Mouse (Mus musculus): ENCODE measurements at regions not wholly inside any gene's neighbourhood (a gene's known extent, or its start where the extent isn't known, plus 50 kb on each side); places are given as distances from the start of the nearest gene placed in this dataset.

DNA sequence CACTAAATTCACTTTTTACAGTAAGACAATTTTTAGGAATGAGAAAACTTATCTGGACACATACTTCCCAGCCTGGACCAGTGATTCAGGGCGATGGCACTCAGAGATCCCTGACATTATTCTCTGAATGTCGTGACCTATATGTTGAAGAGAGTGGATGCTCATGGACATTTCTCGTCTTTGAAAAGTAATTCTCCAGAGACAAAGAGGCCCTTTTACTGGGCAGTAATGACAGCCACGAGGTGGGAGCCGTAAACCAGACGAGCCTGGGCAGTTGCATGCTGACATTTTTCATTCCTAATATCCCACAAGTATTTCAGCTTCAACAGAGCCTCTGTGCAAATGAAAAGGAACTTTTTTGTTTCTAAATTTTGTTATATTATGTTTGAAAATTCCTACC is 1041.3 kb downstream of the Slc22a22 start:
- DNase-seq (ENCODE audit: extremely low spot score, low spot score): no peak

DNA sequence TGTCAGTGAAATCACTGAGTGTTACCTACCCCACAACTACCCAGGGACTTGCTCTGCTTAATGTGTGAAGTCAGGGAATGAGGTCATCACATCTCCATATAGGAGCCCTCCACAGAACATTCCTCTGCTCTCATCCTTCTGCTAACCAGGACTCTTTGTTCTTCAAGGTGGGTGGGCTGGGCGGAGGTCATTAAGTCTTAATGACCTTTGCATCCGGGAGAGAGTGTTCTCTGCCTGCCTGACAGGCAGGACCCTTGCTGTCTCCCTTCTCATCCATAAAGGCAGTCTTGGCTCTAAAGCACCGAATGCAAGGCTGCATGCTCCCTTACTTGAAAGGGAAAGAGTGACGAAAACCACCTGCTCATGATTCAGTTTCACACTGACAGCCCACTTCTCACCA is 1051.4 kb downstream of the Slc22a22 start:
- peak; percentile 39 for DNase-seq (ENCODE audit: extremely low spot score, low spot score)

DNA sequence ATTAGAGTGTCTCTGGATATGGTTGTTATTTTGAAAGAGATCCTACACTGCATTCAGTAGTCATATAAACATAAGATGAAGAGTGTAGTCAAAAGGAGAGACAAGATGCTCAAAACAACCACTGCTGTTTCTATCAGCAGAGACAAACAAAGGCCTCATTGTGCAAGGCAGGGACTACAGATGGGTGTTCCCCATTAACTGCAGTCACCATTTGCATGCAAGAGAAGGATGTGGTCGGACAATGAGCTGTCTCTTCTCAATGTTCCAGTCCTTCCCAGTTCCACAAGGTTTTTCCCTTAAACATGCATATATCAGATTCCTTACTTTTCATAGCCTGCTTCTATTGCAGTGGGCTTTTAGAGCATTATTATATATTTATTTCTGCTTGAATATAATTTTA is 1056.7 kb downstream of the Slc22a22 start:
- no peak for DNase-seq (ENCODE audit: extremely low spot score, low spot score)

DNA sequence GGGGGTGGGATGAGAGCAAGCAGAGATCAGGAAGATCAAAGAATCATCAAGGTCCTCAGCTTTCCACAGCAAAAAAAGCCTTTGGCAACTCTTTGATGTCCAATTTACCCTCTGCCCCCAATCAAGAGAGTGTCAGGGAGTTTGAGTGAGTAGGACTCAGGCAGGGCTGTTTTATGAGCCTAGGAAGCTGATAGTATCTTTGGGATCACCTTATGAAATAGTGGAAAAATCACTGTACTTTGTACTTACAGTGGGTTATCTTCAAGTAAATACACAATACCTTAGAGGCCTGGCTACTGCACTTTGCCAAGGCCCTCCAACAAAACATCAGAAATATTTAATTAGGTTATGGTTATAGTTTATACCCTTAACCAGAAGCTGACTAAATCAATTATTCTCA is 1085.4 kb downstream of the Slc22a22 start:
- DNase-seq (ENCODE audit: extremely low spot score, low spot score): no peak

DNA sequence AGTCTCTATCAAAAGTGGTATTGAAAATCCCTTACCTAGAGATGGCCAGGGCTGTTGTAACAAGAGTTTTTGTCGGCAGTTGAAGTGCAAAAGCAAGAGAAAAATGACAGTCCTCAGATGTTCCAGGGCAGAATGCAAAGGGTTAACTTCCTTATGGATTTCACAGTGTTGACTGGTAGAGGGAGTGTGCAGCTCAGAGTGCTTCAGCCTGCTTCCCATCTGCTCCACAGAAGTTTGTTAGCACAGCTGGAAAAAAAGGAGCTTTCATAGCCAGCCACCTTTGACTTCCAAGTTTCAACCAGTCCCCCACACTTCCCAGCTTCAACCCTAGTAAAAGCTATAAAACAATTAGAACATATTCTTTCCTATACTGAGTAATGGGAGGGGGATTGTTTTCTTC is 1098.9 kb downstream of the Slc22a22 start:
- DNase-seq (ENCODE audit: extremely low spot score, low spot score): peak; percentile 24

DNA sequence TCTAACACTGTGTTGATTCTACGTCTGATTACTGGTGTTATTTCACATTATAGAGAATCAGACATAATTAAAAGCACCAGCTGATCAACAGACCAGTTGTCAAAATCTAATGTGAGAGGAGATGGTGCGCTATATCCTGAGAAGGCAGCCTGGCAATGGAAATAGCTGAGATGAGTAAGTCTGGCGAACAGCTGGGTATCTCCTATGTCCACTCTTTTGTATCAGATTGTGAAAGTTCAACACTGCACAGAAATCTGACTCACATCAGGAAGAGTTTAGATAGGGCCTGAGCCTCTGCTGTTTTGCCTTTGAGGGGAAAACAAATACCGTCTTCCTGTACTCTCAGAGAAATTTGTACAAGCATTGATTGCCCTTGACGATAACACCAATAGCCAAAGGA is 1126.5 kb downstream of the Slc22a22 start:
- DNase-seq (ENCODE audit: extremely low spot score, low spot score): no peak

DNA sequence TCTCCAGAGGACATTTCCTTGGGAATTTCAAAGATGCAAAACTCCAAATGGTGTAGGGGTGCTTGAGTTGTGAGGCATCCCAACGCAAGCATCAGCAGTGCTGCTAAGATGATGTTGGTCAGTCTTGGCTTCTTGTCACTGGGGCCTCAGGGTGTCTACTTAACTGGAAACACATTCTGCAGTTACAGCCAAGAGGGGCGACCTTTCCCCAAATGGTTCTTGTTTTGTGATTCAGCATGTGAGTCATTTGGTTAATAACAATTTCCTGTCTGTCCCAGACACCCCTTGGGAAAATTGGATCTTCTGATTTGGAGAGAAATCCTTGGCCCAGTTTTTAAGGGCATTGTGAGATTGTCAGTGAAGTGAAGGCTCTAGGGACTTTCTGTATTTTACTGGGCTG is 1131.3 kb downstream of the Slc22a22 start:
- no peak for DNase-seq (ENCODE audit: extremely low spot score, low spot score)

DNA sequence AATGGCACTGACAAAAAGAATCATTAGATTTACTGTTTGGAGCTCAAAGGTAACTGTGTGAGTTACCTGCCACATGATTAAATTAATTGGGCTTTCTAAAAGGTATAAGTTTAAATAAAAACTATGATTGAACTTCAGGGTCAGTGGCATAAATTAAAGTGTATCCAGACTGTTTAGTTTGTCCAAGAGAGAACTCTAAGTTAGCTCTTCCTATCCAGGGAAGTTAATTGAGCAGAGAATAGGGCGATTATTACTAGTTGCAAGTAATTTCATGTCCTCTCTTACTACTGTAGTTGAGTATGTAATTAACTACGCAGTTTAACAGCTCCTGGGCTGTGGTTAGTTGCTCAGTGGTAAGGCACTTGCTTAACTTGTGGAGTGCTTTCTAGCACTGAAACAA is 1132.5 kb downstream of the Slc22a22 start:
- DNase-seq (ENCODE audit: extremely low spot score, low spot score): no peak

DNA sequence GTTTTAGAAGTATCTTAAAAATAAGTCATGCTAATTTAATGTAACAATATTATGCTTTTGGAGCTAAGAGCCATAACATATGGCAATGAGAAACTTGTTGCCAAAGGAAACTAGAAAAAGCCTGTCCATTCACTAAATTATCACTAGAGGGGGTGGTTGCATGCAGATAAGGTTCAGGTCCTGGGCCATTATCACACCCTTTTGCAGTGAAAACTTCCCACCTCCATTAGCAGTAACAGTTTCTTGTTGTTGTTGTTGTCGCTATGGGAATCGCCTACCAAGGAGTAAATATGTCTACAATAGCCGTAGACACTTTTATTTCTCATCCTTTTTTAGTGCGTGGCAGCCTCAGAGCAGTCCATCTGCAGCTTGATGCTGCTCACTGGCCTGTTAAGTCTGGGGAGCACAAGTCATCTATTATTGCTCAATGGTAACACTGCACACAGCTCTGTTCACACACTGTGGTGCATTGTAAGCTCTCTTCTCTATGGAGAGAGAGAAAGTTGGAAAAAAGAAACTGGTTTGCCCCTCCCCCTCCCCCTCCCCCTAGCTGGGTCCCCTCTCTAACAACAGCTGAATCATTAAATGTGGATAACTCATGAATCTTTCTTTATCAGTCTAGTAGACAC is 1133.0 kb downstream of the Slc22a22 start:
- DNase-seq (ENCODE audit: extremely low spot score, low spot score): peak; percentile 20

DNA sequence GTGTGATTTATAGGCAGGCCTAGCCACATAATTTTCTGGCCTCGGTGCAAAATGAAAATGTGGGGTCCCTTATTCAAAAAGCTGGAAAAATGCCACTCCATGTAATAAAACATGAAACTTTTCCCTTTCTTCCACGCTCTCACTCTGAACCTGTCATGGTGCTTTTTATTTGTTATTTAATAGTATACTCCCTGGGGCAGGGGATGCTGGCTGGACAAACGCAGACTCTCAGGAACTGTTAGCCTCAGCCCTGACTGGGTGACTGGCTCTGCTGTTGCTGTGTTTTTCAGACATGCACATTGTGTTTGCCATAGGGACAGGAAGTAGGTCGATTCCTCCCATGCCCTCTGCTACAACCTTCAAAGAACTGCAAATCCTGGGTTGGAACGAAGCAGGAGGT is 1139.5 kb downstream of the Slc22a22 start:
- DNase-seq (ENCODE audit: extremely low spot score, low spot score): no peak

DNA sequence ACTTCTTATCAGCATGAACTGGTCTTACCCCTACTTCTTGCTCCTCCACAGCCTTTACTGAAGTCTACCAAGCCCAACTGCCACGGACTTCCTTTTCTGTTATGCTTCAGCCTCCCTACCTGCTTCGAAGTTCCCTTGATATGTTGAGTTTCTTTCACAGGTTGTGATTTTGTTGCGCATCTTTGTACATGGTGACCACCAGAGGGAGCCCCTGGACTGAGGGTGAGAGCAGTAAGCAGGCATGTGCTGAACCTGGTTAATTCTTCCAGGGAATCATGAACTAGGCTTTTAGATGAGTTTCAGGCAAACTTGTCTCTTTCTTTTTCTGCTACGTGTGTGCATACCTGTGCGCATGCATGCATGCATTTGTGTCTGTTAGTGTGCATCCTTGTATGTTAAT is 1141.0 kb downstream of the Slc22a22 start:
- DNase-seq (ENCODE audit: extremely low spot score, low spot score): peak; percentile 75

DNA sequence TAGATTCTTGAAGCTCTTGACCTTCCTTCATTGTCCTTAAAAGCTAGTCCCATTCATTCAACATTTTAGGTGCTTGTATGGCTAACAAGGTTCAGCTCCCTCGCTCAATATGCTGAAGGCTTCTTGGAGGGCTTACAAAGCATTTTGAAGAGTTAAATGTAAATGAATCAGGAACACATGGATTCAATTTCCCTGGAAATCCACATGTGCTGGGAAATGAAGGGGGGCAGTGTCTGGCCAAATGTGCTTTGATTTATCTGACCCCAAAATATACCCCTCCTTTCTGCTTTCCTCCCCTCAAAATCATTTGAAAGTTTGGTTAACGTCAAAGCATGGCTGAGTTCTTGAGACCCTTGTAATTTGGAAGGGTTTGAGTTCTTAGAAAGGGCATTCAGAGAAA is 1142.4 kb downstream of the Slc22a22 start:
- DNase-seq (ENCODE audit: extremely low spot score, low spot score): no peak

DNA sequence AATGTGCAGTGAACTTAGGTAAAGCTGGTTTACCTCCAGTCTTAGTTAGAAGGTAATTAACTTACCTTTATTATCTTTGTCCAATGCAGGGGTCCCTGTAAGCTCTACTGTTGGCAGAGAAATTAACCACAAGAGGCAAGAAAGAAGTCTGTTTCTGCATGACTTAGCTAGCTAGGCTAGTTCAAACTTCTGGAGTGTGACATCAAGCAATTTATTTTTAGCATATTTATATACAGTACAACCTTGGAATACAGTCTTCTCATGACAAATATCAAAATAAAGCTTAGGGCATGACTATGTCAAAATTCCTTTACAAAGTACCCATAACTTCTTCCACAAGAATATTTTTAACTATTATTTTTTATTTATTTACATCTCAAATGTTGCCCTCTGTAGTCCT is 1156.9 kb downstream of the Slc22a22 start:
- DNase-seq (ENCODE audit: extremely low spot score, low spot score): no peak

DNA sequence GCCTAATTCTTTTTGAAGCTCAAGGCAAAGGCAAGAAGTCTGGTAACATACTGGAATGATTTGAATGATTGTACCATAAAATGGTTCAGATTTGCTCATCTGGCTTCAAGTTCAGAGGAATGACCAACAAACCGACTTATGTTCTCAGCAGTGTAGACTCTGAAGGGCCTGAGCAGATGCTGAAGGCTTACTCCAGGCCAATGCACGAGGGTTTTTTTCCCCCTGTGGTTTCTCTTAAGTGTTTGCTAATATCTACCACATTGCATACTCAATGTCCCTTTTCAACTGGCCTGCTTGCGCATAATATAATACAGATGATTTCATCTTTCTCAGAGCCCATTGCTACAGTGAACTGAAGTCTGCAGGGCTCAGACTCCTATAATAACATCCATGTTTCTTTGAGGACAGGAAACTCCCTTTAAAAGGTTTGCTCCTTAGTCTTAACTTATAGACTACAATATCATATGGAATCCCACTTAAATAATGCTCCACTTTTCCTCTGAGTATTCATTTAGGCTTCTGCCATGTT is 1182.5 kb downstream of the Slc22a22 start:
- DNase-seq (ENCODE audit: extremely low spot score, low spot score): no peak

DNA sequence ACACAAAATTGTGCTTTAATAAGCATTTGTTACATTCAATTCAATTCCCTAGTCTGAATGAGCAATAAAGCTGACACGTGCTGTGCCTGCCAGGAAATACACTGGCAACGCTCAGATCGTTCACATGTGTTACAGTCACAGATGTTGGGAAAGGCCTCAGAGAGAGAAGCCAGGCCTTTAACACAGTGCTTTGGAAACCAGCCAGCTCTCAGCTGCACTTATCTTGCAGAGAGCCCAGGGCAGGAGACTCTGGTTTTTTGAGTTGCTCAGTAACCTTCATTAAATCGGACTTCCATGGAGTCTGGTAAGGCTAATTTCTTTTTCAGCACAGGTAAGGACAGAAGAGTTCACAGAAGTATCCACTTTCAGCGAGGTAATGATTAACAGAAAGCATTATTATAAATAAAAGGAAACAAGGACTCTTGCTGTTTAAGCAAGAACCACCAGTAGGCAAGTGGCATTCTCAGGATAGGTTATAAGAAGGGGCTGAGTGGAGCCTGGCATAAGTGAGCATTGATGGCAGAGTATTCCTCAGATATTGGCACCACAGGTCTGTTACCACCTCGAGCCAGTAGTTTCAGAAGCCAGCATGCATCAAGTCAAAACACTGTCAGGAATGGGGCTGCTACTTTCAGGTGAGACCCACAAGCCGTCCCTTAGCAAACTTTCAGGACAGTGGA is 1198.7 kb downstream of the Slc22a22 start:
- no peak for DNase-seq (ENCODE audit: extremely low spot score, low spot score)

DNA sequence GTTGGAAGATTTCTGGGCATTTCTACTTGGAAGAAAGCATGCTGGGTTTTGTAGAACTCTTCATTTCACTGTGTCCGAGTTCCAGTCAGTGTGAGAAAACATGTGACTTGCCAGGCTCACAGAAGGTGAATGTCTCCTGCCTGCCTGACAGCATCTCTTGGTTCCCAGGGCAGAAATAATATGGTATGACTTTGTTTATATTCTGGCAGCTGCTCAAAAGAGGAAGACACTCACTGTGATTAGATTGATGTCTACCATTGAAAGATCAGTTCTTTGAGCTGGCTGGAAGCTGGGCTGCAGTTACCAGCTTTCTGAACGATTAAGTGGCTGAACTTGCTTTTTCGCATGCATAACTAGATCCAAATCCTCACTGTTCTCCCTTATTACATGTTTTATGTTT is 1199.4 kb downstream of the Slc22a22 start:
- no peak for DNase-seq (ENCODE audit: extremely low spot score, low spot score)

DNA sequence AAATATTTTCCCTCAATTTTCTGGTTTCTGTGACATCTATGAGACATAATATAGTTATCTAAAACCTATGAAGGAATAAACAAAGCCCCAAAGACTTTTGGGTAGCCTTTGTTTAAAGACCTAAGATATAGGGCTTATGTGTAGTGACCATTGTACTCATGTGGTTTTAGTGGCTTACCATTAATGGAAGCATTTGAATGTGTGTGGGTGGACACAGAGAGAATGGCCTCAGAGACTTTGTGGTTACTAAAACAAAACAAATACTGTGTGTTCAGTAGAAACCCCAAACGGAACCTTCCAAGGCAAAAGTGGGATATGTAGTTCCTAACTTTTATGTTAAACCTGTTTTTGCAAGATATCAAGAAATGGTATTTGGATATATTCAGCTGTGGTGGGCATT is 1228.7 kb downstream of the Slc22a22 start:
- DNase-seq (ENCODE audit: extremely low spot score, low spot score): no peak

DNA sequence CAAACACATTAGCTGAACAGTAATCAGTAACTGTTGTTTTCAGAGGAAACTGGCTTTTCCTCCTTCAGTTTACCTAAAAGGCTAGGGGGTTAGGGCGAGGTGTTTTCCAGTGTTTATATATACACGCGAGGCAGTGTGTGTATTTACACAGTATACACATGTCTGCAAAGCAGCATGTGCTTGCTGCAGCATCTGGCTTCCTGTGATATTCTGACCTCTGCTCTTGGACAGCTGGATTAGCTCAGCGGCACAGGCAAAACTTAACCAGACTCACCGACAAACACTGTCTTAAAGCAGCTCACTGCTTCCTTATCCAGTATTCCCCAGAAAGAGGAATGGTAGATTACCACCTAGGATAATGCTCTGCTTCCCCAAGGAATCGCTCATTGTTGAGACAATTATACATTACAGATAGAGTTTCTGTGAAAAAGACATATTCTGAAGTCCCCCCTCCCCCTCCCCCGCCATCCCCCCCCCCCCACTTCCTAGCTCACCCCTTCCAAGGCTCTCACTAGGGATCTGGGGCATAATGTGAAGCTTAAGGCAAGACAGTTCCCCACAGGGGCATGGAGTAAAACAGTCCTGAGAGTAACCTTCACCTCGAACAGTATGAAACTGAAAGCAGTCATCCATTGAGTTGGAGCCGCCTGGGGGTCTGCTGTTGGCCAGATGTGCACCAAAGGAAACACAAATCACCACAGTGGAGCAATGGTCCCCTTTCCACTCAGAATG is 1233.3 kb downstream of the Slc22a22 start:
- DNase-seq (ENCODE audit: extremely low spot score, low spot score): peak; percentile 45

DNA sequence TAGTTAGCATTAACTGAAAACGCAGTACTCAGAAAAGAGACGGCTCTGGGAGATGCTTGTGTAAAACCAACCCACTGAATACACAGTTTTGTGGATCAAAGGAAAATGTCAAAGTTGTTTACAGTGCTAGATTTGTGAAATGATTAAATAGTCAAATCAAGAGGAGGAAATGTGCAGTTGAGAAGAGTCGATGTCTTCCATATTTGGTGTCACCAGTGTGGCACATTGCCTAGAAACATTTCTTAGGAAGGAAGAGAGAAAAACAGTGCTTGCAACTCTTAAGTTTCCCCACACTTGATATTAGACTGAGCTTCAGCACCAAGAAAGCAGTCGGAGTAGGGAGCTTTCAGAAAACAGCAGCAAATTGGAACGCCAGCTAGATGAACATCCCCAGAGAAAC is 1274.9 kb downstream of the Slc22a22 start:
- no peak for DNase-seq (ENCODE audit: extremely low spot score, low spot score)

DNA sequence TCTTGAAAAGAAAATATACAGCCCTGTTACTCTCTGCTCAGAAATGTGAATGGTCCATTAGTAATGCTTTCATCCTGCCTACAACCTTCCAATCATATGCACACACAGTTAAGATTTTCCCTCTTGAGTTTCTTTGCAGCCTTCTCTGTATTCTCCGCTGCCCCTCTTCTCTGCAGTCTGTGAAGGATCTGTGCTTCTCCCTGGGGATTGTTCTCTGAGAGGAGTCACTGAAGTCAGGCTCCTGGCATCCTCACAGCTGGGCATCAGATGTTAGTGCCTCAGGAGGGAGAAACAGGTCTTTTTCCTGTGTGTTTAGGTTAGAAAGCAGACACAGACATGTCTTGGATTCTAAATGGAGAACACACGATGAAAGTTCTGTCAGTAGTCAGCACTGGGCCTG is 1278.1 kb downstream of the Slc22a22 start:
- peak; percentile 30 for DNase-seq (ENCODE audit: extremely low spot score, low spot score)

DNA sequence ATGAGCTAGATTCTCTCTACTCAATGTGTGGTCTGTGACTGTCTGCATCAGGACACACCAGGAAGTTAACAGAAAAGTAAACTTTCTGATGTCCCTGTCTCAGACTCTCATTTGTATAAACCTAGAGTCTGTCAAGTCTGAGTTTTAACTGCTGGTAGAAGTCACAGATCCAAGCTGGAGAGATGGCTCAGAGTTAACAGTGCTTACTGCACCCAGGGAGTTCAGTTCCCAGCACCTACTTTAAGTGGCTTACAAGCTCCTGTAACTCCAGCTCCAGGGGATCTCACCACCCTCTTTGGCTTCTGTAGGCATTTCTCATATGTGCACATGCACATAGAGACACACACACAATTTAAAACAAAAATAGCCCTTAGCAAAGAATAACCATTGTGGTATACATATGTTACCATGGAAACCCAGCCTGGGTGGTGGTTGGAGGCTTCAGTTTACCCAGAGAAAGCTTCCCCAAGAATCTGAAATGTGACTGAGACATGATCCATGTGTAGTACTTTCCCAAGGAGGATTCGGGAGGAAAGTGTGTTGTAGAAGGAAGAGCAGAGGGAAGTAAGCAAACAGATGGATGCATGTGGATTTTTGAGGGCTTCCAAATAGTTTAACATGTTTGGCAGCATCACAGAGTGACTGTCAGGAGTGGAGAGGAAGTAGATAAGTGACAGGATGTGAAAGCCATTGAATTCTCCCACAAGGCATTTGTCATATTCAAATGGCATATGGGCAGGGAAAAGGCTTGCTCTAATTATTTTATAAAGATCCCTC is 1279.8 kb downstream of the Slc22a22 start:
- no peak for DNase-seq (ENCODE audit: extremely low spot score, low spot score)

DNA sequence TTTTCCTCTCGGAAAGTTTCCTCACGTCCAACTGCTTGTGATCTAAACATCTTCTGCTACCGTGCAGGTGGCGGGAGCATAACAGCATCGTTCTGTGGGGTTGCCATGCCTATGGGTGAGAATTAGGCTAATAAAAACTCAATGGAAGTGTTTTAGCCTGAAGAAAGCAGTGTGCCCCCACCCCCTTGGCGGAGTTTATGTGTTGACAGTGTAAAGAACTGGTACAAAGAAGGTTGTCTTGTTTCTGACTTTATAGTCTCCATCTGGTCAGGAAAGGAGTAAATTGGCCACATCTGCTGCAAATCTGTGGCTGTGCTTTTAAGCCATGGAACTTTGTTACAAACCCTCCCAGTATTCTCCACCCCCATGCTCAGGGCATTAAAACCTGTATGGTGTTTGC is 1311.2 kb downstream of the Slc22a22 start:
- peak; percentile 33 for DNase-seq (ENCODE audit: extremely low spot score, low spot score)

Data from neural tube, embryonic 10.5 days (tissue).